Mouse (Mus musculus) naive thymus-derived CD4-positive, alpha-beta T cell, adult 2 months (primary cell): ENCODE results near the gene Mafg.
"Not testable (repeated sequence)": the region's sequence is repeated elsewhere in the genome, so short reads cannot be mapped to it uniquely, and the experiment has no call there.

Source experiments
- DNase-seq: peaks from one replicate; pipeline ENCODE4 v3.0.0-alpha.2; 2011; ENCODE audit warnings: low read depth

The Mafg gene

DNA sequence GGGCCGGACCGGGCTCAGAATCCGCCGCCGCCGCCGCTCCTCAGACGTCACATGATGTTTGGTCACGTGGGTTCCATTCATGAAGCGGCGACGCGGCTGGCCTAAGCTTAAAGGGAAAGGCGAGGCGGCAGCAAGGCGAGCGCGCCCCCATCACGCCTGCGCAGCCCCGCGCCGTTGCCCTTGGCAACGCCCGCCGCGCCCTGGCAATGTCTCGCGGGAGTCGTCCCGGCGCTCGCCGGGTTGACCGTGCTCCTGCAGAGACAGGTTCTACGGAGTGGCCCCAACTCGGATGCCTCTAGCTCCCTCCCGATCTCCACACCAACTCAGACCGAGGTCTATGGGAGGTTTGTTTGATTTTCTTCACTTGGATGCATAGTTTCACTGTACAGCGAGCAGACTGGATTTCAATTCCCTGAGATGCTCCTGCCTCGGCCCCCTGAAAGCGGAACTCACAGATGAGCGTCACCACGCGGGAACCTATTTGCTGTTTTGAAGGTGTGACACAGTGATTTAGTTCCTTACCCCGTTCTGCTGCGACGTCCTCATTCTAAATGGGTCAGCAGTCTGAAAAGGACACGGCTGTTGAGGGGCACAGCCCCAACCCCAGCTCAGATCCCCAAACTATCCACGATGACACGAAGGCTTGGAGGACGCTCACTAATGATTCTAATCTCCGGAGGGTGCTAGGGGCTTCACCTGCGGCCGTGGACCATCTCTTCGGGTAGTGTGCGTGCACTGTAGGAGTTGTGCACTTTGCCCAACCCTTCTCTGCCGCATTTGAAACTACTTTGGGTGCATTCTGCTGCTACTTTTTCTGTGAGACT is at the start of gene Mafg:
Gene Mafg, minus strand, starts transcription at position 81 of the 824 bp plus-strand sequence.
- peak; percentile 94 for DNase-seq

DNA sequence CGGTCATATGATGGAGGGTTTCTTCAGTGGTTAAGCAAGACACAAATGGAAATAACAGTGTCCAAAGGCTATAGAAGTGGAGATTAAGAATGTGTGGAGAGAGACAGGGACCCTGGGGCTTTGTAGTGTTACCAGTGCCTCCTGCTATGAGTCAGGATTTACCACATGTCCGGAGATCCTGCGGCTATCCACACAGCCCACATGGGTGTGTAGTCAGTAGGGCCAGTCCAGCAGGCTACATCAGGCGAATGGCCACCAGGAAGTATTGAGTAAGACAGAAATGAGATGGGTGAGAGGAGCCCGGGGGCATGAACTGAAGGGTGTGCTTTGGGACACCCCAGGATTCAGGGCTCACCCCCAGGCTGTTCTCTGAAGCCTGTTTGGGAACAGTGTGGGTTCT is 49.3 kb upstream of the Mafg start:
- no peak for DNase-seq

DNA sequence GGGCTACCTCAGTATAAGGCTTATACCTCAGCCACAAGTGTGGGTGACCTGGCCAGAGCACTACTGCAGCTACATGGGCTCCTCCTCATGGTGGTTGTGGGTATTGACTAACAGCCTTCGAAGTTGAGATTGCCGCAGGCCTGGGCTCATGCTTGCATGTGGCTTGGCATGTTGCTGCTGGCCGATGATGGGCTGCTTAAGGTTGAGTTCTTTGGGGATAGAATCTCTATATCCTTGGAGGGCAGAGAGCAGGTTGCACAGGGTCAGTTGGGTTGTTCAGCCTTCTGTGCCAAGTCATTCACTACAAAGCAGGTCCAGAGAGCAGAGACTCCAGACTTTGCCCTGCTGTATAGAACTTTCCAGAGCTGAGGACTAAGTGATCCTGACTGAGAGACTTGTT is 46.5 kb upstream of the Mafg start:
- DNase-seq = peak; percentile 37

DNA sequence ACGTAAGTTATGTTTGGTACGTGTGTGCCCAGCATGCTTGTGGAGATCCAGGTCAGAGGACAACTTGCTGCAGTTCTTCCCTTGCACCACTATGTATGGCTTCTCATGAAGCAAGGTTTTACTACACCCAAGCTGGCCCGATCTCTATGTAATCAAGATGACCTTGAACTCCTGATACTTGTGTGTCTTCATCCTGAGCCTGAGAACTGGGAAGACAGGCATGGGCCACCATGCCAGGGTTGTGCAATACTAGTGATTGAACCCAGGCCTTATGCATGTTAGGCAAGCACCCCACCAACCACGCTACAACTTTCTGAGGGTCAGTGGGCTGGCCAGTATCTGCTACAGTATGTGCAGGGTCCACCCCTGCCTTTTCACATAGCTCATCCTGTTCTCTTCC is 43.6 kb upstream of the Mafg start:
- DNase-seq = no peak

DNA sequence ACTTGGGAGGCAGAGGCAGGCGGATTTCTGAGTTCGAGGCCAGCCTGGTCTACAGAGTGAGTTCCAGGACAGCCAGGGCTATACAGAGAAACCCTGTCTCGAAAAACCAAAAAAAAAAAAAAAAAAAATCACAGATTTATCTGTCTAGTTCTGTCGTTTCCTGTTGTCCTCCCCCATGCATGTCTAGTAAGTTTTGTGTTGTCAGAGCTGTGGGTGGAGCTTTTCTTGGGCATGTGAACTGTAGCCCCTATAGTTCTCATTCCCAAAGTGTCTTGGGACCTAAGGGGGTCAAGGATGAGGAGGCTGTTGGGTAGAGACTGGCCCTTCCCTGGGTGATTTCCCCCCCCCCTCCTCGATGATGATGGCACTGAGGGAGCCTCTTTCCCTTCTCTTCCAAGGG is 42.5 kb upstream of the Mafg start:
- not testable (repeated sequence) for DNase-seq

DNA sequence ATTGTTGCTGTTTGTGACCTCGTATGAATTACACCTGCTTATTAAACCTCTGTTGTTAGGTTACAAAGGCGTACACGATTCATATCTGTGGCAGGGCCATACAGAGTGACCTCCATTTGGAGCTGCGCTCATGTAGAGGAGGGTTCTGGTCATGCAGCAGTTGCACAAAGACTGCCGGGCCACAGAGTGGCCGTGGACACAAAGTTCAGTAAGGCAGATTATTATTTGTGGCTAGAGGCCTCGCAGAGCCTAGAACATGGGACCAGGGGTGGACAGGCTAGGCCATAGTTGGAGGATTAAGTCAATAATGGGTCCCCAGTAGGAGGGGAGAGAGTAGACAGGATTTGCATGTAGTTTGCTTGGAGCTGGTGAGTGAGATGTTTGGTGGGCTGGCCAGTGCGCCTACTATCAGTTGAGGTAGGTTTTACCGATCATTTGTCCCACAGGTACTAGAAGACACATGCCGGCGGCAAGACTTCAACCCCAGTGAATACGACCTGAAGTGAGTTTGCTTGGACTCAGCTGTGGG is 40.3 kb upstream of the Mafg start:
- DNase-seq = peak; percentile 22

DNA sequence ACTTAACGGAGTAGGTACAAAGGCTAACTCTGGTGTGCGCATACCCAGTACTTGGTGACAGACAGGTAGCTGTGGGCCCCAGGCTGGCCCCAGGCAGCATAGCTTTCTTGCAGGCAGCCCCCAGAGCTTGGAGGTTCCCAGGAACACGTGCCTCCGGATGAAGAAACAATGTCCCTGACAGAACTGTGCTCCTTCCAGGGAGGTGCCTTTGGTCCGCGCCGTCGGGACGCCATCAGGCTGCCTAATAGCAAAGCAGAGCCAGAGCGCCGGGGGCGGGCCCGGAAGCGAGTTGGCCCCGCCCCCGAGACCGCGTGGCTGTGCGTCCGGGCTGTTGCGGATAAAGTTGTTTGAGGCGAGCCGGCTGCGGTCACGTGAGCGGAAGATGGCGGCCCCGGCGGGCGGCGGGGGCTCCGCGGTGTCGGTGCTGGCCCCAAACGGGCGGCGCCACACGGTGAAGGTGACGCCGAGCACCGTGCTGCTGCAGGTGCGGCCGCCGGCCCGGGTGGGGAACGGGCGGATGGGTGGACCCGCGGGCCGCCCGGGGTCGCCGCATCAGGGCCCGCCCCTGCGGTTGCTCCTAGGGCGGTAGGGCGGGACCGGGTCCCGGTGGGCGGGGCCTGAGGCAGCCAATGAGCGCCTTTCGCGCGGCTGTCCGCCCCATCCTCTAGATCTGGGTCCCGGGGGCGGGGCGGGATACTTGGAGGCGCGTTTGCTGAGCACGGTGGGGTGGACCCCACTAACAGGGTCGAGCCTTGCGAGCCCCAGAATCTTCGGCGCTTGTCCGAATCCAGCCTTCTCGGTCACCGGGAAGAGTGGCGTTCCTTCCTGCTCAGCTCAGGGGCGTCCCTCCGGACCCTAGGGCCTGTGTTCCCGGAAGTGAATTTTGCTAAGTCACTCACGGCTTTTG is 39.5 kb upstream of the Mafg start, which contains the start of gene Aspscr1:
Gene Aspscr1, plus strand, starts transcription at position 287 of the 907 bp plus-strand sequence.
- peak; percentile 97 for DNase-seq

DNA sequence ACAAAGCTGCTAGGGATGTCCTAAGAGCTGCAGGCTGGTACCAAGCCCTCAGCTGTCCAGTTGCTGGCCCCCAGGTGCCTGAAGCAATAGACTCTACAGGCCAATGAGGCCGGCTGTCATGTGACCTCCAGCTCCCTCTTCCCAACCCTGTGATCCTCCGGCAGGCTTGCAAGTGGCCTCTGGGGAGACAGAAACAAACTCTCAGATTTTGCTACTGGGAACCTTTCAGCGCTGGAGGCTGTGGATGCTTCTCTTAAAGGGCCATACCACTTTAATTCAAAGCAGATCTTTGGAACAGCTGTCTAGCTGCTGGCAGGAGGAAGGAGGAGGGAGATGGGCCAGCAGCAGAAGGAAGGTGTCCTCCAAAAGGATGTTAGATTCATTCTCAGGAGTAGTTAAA is 33.2 kb upstream of the Mafg start:
- no peak for DNase-seq

DNA sequence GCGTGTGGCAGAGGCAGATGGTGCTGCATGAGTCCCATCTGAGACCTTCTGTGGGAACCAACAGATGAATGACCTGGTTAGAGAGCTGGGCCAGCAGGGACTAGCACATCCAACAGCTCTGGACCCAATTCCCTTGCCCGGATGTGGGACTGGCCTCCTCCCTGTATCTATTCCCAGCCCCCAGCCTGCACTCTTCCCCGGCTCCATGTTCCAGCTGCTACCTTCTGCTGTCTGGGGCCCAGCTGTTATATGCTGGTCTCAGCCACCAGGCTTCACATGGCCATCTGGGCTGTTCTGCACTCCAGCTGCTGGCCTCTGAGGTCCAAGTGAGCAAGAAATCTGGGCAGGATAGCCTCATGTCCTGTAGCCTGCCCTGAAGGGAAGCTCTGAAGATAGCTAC is 32.0 kb upstream of the Mafg start:
- DNase-seq = no peak

DNA sequence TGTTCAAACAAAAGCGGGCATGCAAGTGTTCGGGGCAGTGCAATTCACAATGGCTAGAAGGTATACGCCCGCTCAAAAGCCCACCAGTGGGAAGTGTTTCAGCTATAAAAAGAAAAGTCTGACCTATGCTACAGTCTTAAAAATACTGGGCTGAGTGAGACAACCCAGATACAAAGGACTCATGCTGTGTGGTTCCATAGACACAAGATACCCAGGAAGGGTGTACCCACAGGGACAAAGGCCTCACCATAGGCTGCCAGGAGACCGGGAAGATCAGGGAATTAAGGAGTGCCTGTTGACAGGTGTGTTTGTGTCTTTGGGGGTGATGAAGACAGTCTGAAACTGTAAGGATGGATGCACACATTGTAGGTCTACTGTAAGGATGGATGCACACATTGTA is 30.3 kb upstream of the Mafg start:
- DNase-seq = no peak

DNA sequence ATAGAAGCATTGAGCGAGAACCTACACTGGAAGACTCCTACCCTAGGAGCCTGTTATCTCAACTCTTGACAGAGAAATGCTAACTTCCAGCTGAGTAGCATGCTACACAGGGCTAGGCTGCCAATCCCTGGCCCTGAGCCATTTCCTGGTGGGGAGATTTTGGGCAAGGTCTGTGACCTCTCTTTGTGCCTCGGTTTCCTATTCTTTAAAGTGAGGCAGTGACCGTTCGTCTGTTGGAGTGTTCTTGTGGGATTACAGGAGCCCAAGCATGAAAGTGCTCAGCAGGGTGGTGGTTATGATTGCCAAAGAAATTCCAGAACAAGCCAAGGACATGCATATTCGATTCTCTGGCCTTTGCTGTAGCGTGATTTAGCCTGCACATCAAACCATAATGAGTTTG is 29.4 kb upstream of the Mafg start:
- DNase-seq = no peak

DNA sequence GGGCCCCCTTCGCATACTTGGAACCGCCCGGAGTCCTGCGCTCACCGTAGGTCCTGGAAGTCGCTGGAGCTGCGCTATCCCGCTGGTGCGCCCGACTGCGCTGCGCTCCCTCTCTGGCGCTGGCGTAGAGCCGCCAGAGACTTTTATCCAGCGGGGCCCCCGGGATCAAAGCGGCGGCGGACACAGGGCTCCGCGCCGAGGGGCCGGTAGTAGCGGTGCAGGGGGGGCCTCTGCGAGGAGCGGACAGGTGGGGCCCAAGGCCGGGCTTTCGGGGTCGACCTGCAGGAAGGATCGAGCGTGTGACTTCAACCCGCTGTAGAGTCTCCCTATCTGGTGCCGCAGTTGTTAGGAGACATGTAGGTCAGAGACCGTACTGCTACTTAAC is 27.7 kb upstream of the Mafg start, which contains the start of gene Notum:
Gene Notum, minus strand, starts transcription at position 100 of the 385 bp plus-strand sequence.
- DNase-seq = no peak

DNA sequence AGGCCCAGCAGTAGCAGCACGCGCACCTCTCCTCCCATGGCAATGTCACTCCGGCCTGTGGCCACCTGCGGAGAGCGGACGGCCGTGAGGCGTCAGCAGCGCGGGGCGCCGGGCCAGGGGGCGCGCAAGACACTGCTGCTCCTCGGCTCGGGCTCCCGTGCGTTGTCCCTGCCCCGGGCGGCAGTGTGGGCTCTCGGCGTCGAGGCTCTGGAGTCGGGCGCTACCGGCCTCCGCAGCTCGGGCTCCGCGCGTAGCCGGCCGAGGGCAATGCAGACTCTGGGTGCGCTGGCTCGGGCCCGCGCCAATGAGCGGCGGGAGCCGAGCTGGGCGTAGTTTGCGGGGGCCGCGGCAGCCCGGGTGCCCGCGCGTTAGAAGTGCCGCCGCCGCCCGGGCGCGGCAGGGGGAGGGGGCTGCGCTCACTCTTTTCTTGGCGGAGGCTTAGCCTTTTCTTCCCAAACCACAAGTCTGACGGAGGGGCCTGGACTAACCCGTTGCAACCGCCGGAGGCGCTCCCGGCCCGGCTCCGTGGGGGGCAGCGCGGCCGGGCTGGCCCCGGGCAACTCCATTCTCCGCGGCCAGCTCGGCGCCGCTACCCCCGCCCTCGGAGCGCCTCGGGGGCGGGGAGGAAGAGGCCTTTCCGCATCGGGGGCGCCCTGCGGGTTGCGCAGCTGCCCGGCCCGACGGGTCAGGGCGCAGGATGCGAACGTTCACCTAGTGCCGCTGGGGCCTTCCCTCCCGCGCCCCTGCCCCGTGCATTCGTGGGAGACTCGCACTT is 27.1 kb upstream of the Mafg start:
- peak; percentile 42 for DNase-seq

DNA sequence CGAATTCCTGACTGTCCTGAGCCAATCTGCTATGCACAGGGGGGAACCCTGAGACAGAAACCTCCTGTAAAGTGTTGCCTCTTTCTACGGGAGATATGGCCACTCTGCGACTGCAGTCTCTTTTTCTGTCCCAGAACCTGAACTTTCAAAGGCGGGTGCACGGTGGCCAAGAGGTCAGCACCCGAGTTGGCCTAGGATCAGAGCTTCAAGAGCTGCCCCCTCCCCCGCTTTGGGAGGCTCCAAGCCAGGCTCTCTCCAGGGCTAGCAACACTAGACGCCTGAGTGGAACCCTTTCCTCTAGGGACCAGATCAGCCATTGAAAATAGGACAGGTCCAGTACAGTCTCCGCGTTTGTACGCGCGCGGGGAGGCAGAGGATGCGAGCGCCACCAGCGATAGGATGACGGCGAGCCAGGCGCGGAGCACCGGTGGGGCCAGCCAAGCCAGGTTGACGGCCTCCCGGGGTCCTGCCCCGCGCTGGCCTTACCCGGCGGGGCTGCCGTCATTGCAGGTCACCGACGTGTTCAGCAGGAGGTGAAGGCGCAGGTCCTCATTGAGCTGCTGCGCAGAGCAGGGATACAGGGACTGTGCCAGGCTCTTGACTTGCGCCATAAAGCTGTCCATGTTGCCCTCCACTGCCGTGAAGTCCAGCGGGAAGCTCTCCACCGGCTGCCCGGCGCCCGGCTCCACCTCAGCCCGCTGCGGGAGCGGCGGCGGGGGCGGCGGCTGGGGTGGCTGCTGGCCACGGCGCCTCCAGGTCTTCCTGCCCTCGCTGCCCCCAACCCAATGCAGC is 26.3 kb upstream of the Mafg start:
- peak; percentile 31 for DNase-seq

DNA sequence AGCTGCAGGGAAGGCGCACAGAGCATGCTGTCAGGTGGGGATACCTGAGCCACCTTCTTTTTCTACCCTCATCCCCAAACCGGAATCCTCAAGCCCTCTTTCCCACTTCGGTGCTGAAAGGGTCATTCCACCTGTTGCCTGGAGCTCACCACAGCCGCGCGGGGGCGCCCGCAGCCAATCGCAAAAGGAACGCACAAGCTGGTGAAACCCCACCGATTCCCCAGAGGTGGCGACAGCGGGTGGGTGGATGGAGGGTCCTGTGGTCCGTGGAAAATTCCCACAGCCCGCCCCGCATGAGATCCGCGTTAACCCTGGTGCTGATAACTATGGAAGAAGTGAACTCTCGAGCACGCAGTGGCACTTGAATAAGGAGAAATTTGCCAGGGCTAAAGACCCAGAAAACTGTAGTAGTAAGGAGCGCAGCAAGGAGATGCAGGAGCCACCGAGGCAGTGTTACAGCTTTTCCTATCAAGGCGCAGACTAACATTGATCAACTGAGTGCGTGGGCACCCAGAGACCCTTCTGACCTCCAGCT is 25.5 kb upstream of the Mafg start:
- peak; percentile 83 for DNase-seq

DNA sequence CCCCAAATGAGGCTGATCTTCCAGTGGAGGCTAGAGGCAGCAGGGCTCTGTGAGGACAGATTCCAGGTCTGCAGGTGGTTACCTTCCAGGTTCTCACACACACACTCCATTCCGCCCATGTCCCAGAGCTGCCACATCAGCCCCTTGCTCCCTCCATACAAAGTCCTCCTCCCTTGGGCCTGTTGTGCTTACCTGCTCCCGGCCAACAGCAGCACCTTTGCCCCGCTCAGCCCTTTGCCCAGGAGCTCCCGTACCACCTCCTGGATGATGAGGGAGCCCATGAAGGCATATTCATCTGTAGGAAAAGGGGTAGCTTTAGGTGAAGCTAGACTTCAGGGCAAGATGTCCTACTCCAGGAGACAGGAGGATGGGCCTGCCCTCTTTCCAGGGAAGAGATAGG is 23.9 kb upstream of the Mafg start:
- no peak for DNase-seq

DNA sequence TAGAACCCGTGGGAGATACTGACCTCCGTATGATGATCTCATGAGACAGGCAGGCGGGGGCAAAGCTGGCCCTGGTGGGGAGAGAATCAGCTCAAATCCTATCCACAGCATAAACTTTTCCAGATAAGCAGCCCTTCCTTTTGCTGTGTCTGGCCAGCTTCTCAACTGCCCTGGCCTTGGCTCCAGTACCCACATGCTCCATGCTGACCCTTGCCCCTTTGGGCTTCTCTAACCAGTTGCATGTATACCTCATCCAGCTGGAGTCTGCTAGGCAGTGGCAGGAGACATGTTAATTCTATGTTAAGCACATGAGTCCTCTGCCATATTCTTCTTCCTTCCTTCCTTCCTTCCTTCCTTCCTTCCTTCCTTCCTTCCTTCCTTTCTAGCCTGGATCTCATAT is 21.3 kb upstream of the Mafg start:
- no peak for DNase-seq

DNA sequence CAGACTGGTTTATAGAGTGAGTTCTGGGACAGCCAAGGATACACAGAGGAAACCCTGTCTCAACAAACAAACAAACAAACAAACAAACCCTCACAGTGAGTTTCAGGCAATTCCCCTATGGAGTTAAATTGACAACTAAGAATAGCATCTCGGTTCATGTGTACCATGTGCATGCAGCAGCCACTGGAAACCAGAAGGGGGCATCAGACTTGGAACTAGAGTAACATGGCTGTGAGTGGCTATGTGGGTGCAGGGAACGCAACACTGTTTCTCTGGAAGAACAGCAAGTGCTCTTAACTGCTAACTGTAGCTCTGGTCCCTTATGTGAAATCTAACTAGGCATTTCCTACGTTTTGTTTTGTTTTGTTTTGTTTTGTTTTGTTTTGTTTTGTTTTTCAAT is 18.5 kb upstream of the Mafg start:
- no peak for DNase-seq

DNA sequence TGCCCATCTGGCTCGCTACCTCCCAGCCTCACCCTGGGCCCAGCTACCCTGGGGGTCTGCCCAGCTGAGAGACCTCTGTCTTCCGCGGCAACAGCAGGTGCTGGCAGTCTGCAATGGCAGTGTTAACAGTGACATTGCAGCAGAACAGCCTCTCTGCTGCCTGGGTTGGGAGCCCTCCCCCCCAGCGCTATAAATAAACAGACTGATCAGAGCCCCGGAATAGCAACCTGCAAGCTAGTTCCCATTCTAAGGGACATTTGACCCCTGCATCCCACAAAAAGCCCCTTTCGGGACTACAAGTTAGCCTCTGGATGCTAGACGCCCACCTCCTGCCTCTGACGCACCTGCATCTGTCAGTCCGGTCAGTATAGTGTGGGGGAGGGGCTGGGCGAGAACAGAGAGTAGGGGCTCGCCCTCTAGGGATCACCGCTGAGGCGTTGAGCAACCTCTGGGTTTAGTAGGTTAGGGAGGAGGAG is 14.6 kb upstream of the Mafg start, which contains the start of gene Myadml2:
Gene Myadml2, minus strand, starts transcription at position 158 of the 476 bp plus-strand sequence.
- no peak for DNase-seq

DNA sequence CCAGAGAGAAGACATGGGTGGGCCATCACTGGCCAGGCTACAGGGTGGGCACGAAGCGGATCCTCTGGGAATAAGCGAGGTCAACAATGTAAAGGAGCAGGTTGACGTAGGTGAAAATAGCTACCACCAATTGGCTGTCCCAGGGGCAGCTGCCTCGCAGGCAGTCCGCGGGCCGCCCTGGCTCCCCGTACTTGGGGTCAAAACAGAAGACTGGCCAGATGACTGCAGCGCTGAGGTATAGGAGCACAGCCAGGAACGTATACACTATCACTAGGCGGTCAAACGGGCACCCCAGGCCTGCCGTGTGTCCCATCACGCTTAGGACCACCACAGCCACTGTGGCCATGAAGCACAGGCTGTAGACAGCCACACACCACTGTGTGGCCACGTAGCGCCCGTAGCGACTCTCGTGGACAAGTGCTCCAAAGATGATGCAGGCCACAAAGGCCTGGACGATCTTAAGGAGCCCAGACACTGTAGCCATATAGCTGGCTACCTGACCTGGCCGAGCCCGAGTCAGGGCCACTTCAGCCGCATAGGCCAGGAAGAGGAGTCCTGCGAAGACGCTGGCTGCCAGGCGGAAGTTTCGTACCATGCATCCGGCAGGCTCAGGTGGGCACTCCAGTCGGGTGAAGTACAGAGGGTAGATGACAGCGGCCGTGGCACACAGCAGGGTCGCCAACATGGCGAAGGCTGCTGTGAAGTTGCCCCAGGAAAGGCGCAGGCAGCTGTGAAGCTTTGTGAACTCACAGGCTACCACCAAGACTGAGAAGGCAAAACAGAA is 13.8 kb upstream of the Mafg start:
- no peak for DNase-seq
